Mouse (Mus musculus): ENCODE data around the gene Slc35d1.

The Slc35d1 gene

DNA sequence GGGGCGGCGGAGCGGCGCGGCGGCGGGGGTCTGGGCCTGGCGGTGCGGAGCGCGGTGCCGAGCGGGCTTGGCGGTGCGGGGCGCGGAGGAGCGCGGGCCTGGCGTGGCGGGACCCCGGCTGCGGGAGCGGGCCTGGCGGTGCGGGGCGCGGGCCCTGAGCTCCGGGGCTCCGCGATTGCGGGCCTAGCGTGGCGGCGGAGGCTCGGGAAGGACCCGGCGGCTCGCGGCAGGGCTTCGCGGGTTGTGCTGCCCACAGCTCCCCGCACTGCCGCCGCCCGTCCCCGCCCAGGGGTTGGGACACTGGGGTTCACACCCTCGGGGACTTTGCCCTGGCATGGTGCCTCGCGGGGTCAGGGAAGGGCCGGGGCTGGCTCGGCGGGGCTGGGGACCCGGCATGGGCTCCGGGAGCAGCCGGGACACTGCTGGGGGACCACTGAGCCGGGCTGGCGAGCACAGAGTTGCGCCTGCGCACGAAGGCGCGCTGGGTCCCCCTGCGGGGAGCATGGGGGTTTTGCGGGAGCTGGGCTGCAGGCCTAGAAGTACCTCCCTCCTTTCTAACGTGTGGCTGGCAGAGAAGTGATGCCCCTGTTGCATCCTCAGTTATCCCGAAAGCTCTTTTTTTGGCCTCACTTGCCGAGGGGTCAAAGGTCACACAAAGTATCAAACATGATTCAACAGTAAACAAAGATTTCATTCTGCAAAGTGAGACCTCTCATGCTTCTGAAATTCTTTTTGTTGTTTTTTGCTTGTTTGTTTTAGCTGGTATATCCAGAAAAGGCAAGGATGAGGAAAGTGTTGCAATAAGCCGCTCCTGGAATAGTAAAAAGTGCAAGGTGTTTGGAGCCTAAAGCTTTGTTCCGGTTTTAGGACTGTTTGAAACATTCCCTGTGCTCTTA, at the start of gene Slc35d1:
Gene Slc35d1 (minus strand): TSS at position 240 of the 896 bp plus-strand sequence.
- DNase-seq (ENCODE audit: extremely low read depth, low read depth) = peak; percentile 25

GRCm38 (mm10) chr4:103263812-103264396, 48.9 kb upstream of the Slc35d1 start:
- no peak for DNase-seq (ENCODE audit: extremely low read depth, low read depth)

DNA sequence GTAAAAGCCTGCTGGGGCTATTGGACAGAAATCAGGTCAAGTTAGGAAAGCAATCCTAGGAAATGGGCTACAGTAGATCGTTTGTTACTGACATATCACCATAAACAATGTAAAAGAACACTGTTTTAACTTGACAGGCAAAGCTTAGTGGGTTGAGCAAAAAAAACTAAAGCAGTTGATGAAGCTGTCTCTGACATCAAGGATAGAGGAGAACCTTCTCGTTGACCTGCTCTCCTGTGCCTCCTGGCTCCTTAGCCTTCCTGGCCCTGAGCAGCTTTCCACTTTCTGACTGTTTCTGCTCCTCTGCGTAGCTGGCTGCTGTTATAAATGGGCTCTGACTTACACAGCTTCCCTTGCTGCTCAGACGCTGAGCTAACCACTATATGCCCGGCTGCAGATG, 48.4 kb upstream of the Slc35d1 start:
- DNase-seq (ENCODE audit: extremely low read depth, low read depth) = no peak

DNA sequence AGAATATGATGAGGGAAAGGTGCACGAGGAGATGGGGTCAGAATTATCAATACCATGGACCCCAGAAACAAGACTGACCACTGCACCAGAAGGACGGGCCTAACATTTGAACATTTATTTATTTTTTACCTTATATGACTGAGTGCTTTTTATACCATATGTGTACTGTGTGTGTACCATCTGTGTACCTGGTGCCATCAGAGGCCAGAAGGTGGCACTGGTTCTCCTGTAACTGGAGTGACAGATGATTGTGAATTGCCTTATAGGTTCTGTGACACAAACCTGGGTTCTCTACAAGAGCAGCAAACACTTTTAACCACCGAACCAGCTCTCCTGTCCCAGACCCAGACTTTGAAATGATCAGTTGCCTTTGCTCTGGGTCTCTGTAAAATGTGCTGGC, 43.9 kb upstream of the Slc35d1 start:
- DNase-seq (ENCODE audit: extremely low read depth, low read depth) = no peak

DNA sequence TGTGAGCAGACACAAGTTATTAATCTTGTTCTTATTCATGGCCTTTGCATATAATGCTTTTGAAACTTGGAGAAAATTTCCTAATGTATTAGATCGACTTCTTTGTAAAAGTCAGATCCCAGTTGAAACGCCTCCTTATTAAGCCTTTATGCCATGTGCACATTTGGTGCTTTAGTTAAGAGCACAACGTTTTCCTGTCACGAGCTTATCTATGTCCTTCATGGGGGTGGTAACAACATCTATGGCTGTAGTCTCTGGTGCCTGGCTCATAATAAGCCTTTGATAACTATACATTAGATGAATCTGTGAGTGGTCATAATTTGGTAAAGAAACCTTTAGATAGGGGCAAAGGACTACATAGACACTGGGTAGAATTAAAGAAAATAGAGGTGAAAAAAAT, 38.9 kb upstream of the Slc35d1 start:
- peak; percentile 14 for DNase-seq (ENCODE audit: extremely low read depth, low read depth)

- DNase-seq (ENCODE audit: extremely low read depth, low read depth) = no peak
Observed at GRCm38 (mm10) chr4:103249436-103250085, 34.6 kb upstream of the Slc35d1 start.

DNA sequence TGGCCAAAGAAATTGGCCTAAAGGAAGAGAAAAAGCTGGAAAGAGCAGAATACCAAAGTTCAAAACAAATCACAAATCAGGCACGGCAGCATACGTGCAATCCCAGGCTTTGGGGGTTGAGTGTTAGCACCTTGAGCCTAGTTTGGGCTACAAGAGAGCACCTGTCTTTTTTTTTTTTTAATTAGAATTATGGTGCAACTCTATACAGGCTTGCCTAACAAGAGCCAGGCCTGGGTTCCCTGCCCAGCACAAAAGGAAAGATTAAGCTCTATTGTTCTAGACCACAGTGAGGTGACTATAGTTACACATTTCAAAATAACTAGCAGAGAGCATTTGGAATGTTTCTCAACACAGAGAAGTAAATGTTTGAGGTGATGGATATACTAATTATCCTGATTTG, 32.8 kb upstream of the Slc35d1 start:
- DNase-seq (ENCODE audit: extremely low read depth, low read depth) = no peak

- DNase-seq (ENCODE audit: extremely low read depth, low read depth) = no peak
Observed at GRCm38 (mm10) chr4:103247249-103247648, 32.3 kb upstream of the Slc35d1 start.

- no peak for DNase-seq (ENCODE audit: extremely low read depth, low read depth)
Observed at GRCm38 (mm10) chr4:103232156-103232555, 17.2 kb upstream of the Slc35d1 start.

DNA sequence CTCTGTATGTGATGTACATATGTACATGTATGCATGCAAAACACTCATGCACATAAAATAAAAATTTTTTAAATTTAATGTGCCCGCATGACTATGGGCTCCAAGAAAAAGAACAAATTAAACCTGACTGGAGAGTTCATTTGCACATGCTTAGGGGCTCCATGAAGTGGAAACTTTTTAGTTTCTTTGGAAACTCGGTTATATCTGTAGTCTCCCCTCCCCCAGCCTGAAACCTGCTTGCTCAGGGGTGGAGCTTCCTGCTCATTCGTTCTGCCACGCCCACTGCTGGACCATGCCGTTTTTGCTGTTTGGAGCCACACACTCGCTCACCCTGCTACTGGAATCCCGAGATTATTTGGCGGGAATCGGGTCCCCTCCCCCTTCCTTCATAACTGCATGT, 7.9 kb upstream of the Slc35d1 start:
- DNase-seq (ENCODE audit: extremely low read depth, low read depth) = no peak

DNA sequence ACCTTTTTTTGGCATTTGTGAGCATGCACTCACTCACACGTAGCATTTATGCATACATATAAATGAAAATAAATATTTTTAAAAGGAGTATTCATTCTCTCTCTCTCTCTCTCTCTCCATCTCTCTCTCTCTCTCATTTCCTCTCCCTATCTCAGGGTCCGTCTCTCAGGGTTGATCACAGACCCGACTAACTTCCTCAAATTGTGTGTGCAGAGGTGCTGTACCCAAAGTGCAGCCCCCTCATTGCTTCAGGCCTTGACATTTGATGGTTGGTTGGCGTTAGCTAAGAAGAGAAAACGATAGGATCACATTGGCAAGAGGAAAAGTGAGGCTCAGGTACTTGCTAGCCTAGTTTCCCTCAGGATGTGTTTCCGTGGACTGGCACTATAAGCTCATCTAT, 6.8 kb upstream of the Slc35d1 start:
- DNase-seq (ENCODE audit: extremely low read depth, low read depth) = peak; percentile 37

DNA sequence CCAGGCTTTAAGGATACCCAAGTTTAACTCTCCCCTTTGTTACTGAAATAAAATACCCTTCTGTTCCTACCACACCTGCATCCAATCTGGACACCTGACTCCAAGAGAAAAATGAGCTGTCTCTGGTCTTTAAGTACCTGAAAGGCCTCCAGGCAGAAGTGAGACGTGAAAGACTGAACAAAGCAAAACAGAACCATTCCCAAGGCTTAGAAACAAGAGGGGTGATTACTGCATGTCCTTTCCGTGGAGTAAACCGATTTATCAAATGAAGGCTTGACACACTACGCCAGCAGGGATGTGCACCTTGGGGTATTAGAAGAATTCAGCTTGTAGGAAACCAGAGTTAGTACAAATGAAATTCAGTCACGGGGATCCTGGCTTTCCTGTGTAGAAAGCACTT, 4.0 kb upstream of the Slc35d1 start:
- no peak for DNase-seq (ENCODE audit: extremely low read depth, low read depth)

- no peak for DNase-seq (ENCODE audit: extremely low read depth, low read depth)
Observed at GRCm38 (mm10) chr4:103216046-103216445, 1.1 kb upstream of the Slc35d1 start.

DNA sequence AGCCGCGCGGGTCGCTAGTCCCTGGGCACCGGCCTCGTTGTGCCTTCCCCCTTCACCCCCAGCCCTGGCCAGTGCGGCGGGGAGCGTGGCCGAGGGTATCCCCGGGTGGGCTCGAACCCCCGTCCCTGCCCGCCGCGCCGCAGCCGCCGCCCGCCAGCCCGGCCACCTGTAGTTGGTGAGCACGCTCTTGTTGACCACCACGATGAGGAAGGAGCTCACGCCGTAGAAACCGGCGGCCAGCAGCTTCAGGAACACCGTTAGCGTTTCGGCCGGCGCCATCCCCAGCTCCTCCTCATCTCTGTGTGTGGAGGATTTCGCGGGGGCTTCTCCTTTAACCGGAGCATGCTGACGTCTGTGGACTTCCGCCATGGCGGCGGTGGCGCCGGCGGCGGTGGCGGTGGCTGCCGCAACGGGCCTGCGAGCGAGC, 453 bp downstream of the Slc35d1 start:
- no peak for DNase-seq (ENCODE audit: extremely low read depth, low read depth)

DNA sequence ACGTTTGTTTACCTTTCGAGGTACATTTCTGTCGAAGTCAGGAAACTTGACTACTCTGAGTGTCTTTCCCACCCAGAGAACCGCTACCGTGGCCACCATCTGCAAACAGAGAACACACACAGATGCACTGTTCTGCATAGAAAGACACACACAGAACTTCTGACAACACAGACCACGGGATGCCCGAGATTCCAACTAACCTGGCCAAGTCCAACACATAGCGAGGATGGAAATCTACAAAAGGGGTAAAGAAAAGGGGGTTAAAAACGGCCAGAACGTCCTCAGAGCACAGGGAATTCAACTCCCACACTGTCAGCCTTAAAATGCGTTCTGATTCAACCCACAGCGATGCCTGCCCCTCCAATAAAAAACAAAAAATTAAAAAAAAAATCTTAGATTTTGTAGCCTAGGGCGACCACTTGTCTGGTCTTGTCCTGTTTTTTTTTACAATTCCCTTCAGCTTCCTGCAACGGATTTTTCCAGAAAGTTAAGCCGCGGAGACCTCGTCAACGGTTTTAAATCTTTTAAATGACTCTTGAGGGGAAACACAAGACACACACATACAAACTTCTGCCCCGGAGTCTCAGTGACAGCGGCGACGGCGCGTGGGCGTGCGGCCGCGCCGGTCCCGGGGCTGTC, 986 bp downstream of the Slc35d1 start:
- DNase-seq (ENCODE audit: extremely low read depth, low read depth) = no peak

GRCm38 (mm10) chr4:103208553-103208952, 6.4 kb downstream of the Slc35d1 start:
- no peak for DNase-seq (ENCODE audit: extremely low read depth, low read depth)

- no peak for DNase-seq (ENCODE audit: extremely low read depth, low read depth)
Observed at GRCm38 (mm10) chr4:103203646-103204045, 11.3 kb downstream of the Slc35d1 start.

DNA sequence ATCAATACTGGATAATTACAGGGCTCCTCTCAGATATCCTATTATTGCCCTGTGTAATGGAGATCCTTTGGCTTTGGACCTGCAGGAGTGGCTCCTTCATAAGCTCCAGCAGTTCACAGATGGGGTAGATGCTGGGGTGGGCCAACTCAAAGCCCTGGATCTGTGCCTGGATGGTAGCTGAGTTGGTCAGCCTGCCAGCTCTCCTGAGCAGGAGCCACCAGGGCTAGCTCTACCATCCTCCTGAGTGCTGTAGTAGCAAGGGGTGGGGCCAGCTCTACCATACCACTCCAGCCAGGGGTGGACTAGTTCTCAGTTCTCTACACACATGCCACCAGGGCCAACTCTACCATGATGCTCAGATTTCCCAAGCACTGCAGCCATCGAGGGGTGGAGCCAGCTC, 14.9 kb downstream of the Slc35d1 start:
- DNase-seq (ENCODE audit: extremely low read depth, low read depth) = no peak

GRCm38 (mm10) chr4:103199086-103199485, 15.9 kb downstream of the Slc35d1 start:
- no peak for DNase-seq (ENCODE audit: extremely low read depth, low read depth)

GRCm38 (mm10) chr4:103197401-103197800, 17.6 kb downstream of the Slc35d1 start:
- no peak for DNase-seq (ENCODE audit: extremely low read depth, low read depth)

GRCm38 (mm10) chr4:103192421-103192820, 22.5 kb downstream of the Slc35d1 start:
- no peak for DNase-seq (ENCODE audit: extremely low read depth, low read depth)
